Mouse (Mus musculus) retina, adult 2 months (tissue): ENCODE results near the gene Ppp2r2d.

Source experiments
- DNase-seq: peaks from one replicate; pipeline ENCODE4 v3.0.0-alpha.2; 2012; ENCODE audit warnings: low read depth, low spot score

Ppp2r2d gene

GRCm38 (mm10) chr7:138923756-138924425 lies 78.0 kb downstream of the Ppp2r2d start:
- DNase-seq: no peak

GRCm38 (mm10) chr7:138928456-138928855 lies 82.6 kb downstream of the Ppp2r2d start:
- DNase-seq: no peak
